Mouse (Mus musculus) kidney, adult 2 months (tissue): ENCODE data around the gene Akap5.

Experiments
- CTCF ChIP-seq: fragments of 200-500 bp; conservative IDR thresholded peaks from 2 replicates; pipeline ENCODE4 v1.5.1; 2011; ENCODE audit warnings: low read depth, mild to moderate bottlenecking, control low read depth, low read length, moderate library complexity, mixed read lengths; ENCODE audit not compliant: insufficient read depth, insufficient read length
- POLR2A ChIP-seq: fragments of 200-500 bp; IDR thresholded peaks from one replicate; pipeline ENCODE4 v1.6.1; 2011; ENCODE audit warnings: low read depth, low read length, control low read depth

- TF ChIP-seq CTCF (no peak), POLR2A (no peak)
Observed at GRCm38 (mm10) chr12:76299361-76299906, 25.3 kb upstream of the Akap5 start.
